Mouse (Mus musculus) midbrain, embryonic 13.5 days (tissue): ENCODE measurements at regions not wholly inside any gene's neighbourhood (a gene's known extent, or its start where the extent isn't known, plus 50 kb on each side); places are given as distances from the start of the nearest gene placed in this dataset.

Experiments
- ATAC-seq: fragments of 200-750 bp; cut with Nextera tagmentation; 2 replicates; pipeline ENCODE4 v1.8.0; 2017; ENCODE audit warnings: mild to moderate bottlenecking, moderate TSS enrichment, moderate library complexity
- H3K27ac ChIP-seq: fragments of 300-500 bp; sonication (generic); 2 replicates; pipeline ENCODE4 v1.5.1; 2015; ENCODE audit warnings: inconsistent platforms, mild to moderate bottlenecking, moderate library complexity
- H3K27me3 ChIP-seq: fragments of 300-500 bp; sonication (generic); 2 replicates; pipeline ENCODE4 v1.6.1; 2015; ENCODE audit warnings: mild to moderate bottlenecking, inconsistent platforms
- H3K36me3 ChIP-seq: fragments of 300-500 bp; sonication (generic); 2 replicates; pipeline ENCODE4 v1.6.1; 2015; ENCODE audit warnings: mild to moderate bottlenecking, inconsistent platforms
- H3K4me1 ChIP-seq: fragments of 300-500 bp; sonication (generic); replicated peaks from 2 replicates; pipeline ENCODE4 v1.6.1; 2015; ENCODE audit warnings: inconsistent platforms
- H3K4me2 ChIP-seq: fragments of 300-500 bp; sonication (generic); replicated peaks from 2 replicates; pipeline ENCODE4 v1.6.1; 2015; ENCODE audit warnings: moderate library complexity, mild to moderate bottlenecking, inconsistent platforms
- H3K4me3 ChIP-seq: fragments of 300-500 bp; sonication (generic); replicated peaks from 2 replicates; pipeline ENCODE4 v1.5.1; 2015; ENCODE audit warnings: mild to moderate bottlenecking, inconsistent platforms
- H3K9ac ChIP-seq: fragments of 300-500 bp; sonication (generic); replicated peaks from 2 replicates; pipeline ENCODE4 v1.6.1; 2015; ENCODE audit warnings: mild to moderate bottlenecking, inconsistent platforms
- H3K9me3 ChIP-seq: fragments of 300-500 bp; sonication (generic); 2 replicates; pipeline ENCODE4 v1.6.1; 2016; ENCODE audit warnings: mild to moderate bottlenecking, inconsistent platforms
- WGBS: fragments of 180-500 bp; shearing (Covaris S2); methylation state at CpG from one replicate; pipeline ENCODE4 v1.1.7; 2015; 5-methylcytosine and 5-hydroxymethylcytosine counted together

DNA sequence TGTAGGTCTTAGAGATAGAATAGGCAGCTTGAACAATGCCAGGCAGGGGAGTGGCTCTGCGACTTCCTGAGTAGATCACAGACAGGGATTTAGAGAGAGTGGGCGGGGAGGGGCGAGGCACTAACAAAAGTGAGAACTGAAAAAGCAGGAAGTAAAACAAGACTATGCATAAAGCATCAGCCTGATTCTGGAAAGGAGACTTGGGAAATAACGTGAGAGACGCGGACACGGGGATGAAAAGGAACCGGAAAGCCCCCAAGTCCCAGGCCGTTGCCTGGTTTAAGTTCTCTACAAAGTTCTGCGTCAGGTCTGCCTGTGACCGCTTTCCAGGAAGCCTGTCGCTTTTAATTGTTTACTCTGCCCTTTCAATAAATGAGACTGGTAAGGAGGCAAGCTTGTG, 86.3 kb downstream of the D16Ertd472e start:
- ATAC-seq, result no peak

DNA sequence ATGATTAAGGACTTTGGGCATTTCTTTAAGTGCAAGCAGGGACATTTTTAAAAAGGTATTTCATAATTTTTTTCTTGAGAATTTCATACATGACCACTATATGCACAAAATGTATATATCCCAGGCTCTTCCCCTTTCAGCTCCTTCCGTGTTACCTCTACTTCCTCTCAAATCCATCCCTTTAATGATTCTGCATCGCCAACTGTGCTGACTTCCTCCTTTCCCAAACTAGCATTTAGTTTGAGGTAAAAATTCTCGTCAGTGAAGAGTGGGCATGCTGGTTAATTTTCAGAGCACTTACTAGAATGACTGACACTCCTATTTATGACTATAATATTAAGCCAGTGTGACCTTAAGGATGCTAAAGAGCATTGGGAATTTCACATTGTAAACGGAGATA, 86.9 kb downstream of the D16Ertd472e start:
- Histone ChIP-seq H3K4me1 (peaks cover 10% of the 10 kb centered on the region), H3K27ac (no peak overlapping the region), H3K4me2 (no peak overlapping the region), H3K36me3 (no peaks in the 10 kb centered on the region), H3K9me3 (no peaks in the 10 kb centered on the region), H3K4me3 (no peak overlapping the region), H3K9ac (no peak overlapping the region), H3K27me3 (no peaks in the 10 kb centered on the region)
- ATAC-seq, result no peak
- WGBS, result 47% methylated on average over 4 of the region's 4 CpGs

More for the DNA sequence above, 86.3 kb downstream of the D16Ertd472e start:
- Histone ChIP-seq H3K9me3 (no peaks in the 10 kb centered on the region), H3K36me3 (no peaks in the 10 kb centered on the region), H3K4me3 (peak overlapping the region; percentile 16; the same call in 1 of the 2 replicates), H3K4me2 (peak overlapping the region; percentile 41), H3K9ac (peak overlapping the region; percentile 28; the same call in 1 of the 2 replicates), H3K4me1 (peaks cover 10% of the 10 kb centered on the region), H3K27me3 (no peaks in the 10 kb centered on the region), H3K27ac (no peak overlapping the region)
- WGBS, result 7% methylated on average over 12 of the region's 12 CpGs

DNA sequence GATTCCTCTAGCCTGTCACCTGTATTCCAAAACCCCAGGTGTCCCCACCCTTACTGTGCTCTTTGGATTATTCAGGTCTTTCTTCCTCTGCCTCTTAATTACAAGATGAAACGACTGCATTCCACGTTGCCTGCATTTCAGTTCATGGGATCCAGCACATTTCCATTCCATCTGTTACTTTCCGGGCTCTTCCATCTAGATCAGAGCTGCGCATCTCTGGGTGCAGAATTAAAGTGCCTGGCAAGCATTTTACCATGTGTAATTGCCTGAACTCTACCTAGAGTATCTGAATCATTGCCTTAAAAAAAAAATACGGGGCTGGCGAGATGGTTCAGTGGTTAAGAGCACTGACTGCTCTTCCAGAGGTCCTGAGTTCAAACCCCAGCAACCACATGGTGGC, 90.0 kb downstream of the D16Ertd472e start:
- no peaks in the 10 kb centered on the region for H3K36me3 ChIP-seq
- H3K4me3 ChIP-seq, result no peak overlapping the region
- H3K27ac ChIP-seq, result no peak overlapping the region
- H3K9ac ChIP-seq, result no peak overlapping the region
- H3K4me1 ChIP-seq, result peaks cover 10% of the 10 kb centered on the region
- 82% methylated on average over 6 of the region's 6 CpGs for WGBS
- no peak for ATAC-seq
- H3K27me3 ChIP-seq, result no peaks in the 10 kb centered on the region
- no peak overlapping the region for H3K4me2 ChIP-seq
- H3K9me3 ChIP-seq, result no peaks in the 10 kb centered on the region

DNA sequence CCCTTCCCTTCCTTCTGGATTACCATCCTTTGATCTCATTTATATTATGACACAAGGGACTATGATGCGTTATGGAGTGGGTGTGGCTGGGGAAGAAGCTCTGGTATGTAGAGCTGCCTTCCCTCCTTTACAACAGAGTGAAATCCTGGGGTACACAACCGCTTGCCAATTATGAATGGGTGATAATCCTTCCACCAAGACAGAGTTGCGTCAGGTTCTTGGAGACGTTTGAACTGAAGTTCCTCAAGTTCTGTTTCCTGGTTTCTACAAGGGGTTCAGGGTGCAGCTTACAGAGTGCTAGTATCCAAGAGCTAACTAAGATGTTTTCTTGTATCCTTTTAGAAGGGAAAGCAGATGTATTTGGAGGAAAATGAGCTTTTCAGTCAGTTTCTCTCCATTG, 92.2 kb downstream of the D16Ertd472e start:
- 83% methylated on average over 4 of the region's 4 CpGs for WGBS
- H3K4me3 ChIP-seq, result no peak overlapping the region
- H3K27me3 ChIP-seq, result no peaks in the 10 kb centered on the region
- H3K9me3 ChIP-seq, result no peaks in the 10 kb centered on the region
- no peak for ATAC-seq
- H3K9ac ChIP-seq, result no peak overlapping the region
- H3K27ac ChIP-seq, result no peak overlapping the region
- H3K36me3 ChIP-seq, result no peaks in the 10 kb centered on the region
- no peaks in the 10 kb centered on the region for H3K4me1 ChIP-seq
- no peak overlapping the region for H3K4me2 ChIP-seq

DNA sequence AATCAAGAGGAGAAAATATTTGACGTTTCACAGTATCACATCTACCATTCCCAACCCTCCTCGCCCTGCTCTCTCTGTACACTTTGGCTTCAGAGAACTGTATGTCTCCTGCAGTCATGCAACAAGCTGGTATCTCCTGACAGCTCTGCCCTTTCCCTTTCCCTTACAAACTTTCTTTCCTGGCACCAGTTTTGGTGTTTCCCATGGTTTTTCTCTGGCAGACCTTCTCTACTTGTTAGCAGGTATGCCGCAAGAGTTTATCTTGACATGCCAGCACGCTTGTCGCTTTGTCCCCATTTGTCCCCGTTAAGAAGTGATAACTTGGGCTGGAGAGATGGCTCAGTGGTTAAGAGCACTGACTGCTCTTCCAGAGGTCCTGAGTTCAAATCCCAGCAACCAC, 94.9 kb downstream of the D16Ertd472e start:
- no peak overlapping the region for H3K9ac ChIP-seq
- no peaks in the 10 kb centered on the region for H3K4me1 ChIP-seq
- 90% methylated on average over 6 of the region's 6 CpGs for WGBS
- no peak overlapping the region for H3K4me2 ChIP-seq
- H3K4me3 ChIP-seq, result no peak overlapping the region
- no peaks in the 10 kb centered on the region for H3K27me3 ChIP-seq
- H3K9me3 ChIP-seq, result no peaks in the 10 kb centered on the region
- no peak for ATAC-seq
- H3K36me3 ChIP-seq, result no peaks in the 10 kb centered on the region
- no peak overlapping the region for H3K27ac ChIP-seq

DNA sequence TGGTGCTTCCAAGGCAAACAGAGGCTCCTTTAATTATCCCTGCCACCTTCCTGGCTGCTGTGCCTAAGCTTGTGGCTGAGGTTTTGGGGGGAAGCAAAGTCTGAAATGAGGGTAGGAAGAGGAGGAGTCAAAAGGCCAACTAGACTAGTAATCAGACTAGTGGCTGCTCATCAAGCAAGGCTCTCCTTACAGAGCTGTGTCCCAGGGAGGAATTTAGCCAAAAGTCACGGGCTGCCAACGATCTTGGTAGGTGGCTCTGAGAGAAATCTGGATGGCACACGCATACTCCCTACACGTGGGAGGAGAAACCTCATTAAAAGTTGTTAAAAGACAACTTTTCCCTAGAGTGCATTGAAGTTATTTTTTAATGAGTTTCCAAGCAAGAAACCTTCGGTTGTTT, 95.4 kb downstream of the D16Ertd472e start:
- H3K9ac ChIP-seq, result no peak overlapping the region

DNA sequence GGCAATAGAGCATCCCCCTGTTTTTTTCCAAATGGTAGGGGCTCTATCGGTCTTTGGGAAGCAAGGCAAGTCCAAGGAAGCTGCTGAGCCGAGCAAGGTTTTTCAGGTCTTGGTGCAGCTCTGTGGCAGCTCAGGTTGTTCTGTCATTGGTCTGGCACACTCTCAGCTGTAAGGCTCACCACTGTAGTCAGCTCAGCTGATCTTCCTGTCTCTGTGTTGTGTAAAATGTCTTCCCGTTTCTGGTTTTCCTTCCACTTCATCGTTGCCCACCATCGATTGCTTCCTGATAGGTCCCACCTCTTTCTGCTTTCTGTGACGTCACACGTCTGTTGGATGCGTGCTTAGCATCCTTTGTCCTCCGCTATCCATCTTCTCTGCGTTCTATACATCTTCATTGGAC, 96.2 kb downstream of the D16Ertd472e start:
- H3K9ac ChIP-seq, result no peak overlapping the region
- H3K4me1 ChIP-seq, result no peaks in the 10 kb centered on the region
- no peak overlapping the region for H3K4me2 ChIP-seq
- H3K36me3 ChIP-seq, result no peaks in the 10 kb centered on the region
- ATAC-seq, result no peak
- H3K27ac ChIP-seq, result no peak overlapping the region
- WGBS, result 95% methylated on average over 10 of the region's 10 CpGs
- H3K27me3 ChIP-seq, result no peaks in the 10 kb centered on the region
- no peaks in the 10 kb centered on the region for H3K9me3 ChIP-seq
- no peak overlapping the region for H3K4me3 ChIP-seq

More for the DNA sequence above, 95.4 kb downstream of the D16Ertd472e start:
- H3K9me3 ChIP-seq, result no peaks in the 10 kb centered on the region
- H3K4me1 ChIP-seq, result no peaks in the 10 kb centered on the region
- no peak overlapping the region for H3K4me3 ChIP-seq
- H3K36me3 ChIP-seq, result no peaks in the 10 kb centered on the region
- 83% methylated on average over 5 of the region's 5 CpGs for WGBS
- H3K4me2 ChIP-seq, result no peak overlapping the region
- H3K27me3 ChIP-seq, result no peaks in the 10 kb centered on the region
- ATAC-seq, result no peak
- H3K27ac ChIP-seq, result no peak overlapping the region

DNA sequence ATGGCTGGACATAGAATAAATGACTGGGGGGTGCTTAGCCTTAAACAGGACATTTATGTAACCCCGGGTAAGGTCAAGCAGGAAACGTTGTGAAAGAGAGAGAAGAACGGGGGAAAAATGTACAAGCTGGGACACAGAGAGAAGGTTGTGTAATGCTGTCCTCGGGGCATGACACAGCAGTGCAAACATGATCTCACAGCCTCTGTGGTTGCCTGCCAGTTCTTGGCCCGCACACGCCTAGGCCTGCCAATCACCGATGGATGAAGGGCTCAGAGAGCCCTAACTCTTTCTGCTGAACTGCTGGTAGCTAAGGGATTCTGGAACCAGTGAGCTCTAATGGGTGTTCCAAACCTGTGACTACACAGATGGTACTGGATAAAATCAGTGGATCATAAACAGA, 96.5 kb upstream of the Btg3 start:
- Histone ChIP-seq H3K4me1 (no peaks in the 10 kb centered on the region), H3K27me3 (no peaks in the 10 kb centered on the region), H3K4me3 (no peak overlapping the region), H3K27ac (no peak overlapping the region), H3K9me3 (no peaks in the 10 kb centered on the region), H3K4me2 (no peak overlapping the region), H3K9ac (no peak overlapping the region), H3K36me3 (no peaks in the 10 kb centered on the region)
- no peak for ATAC-seq
- WGBS, result 88% methylated on average over 7 of the region's 7 CpGs

DNA sequence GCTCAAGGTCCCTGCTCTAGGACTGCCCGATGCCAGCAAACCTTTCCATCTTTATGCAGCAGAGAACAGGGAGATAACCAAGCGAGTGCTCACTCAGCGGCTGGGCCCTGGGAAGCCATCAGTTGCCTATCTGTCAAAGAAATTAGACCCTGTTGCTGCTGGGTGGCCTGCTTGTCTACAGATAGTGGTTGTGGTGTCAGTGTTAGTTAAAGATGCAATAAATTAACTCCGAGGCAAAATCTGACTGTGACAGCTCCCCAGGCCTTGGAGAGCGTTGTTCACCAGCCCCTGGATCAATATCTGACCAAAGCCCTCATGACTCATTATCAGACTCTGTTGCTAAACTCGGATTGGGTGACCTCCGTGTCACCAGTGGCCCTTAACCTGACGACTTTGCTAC, 83.0 kb upstream of the Btg3 start:
- no peaks in the 10 kb centered on the region for H3K9me3 ChIP-seq

DNA sequence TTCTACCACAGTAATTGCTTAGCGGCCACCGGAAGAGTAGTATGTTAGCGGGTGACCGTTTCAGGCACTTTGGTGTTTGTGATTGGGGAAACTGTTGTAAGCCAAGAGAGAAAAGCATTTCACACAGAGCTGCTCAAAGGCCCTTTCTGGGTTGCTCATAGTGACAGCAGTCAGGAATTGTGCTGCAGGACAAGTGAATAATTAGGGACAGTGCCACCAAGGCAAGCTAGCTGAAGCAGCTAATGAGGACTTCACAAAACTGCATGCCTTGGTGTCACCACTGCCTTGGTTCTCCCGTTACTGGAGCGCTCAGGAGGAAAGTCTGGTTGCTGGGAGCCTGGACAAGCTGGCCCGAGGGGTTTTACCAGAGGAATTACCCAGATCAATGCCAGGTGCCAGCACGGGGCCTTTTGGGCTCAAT, 80.7 kb upstream of the Btg3 start:
- no peaks in the 10 kb centered on the region for H3K27me3 ChIP-seq
- no peak overlapping the region for H3K4me2 ChIP-seq
- no peak overlapping the region for H3K4me3 ChIP-seq
- 75% methylated on average over 8 of the region's 8 CpGs for WGBS
- no peaks in the 10 kb centered on the region for H3K36me3 ChIP-seq
- H3K9me3 ChIP-seq, result no peaks in the 10 kb centered on the region
- H3K4me1 ChIP-seq, result no peaks in the 10 kb centered on the region
- peak; percentile 30; the same call in 1 of the 2 replicates for ATAC-seq
- H3K27ac ChIP-seq, result no peak overlapping the region
- no peak overlapping the region for H3K9ac ChIP-seq

More for the DNA sequence above, 83.0 kb upstream of the Btg3 start:
- Histone ChIP-seq H3K4me2 (no peak overlapping the region), H3K4me1 (no peaks in the 10 kb centered on the region), H3K4me3 (no peak overlapping the region), H3K27ac (no peak overlapping the region), H3K9ac (no peak overlapping the region), H3K36me3 (no peaks in the 10 kb centered on the region), H3K27me3 (no peaks in the 10 kb centered on the region)
- 81% methylated on average over 8 of the region's 8 CpGs for WGBS
- ATAC-seq, result no peak

DNA sequence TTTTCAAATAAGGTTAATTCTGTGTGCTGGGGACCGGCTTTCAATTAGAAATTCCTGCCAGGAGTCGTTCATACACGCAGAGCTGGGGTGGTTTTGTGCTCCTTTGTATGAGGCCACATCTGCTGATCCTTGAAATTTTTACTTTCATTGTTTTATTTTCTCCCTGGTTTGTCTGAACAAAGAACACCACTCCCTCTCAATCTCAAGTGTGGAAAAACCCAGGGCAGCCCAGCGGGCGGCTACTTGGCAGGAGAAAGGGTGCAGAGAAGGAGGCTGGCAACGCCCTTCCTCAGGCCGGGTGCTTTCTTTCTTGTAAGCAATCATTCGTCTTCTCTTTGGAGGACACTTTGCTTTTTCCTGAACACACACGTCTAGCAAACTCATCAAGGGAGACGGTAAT, 79.4 kb upstream of the Btg3 start:
- no peaks in the 10 kb centered on the region for H3K9me3 ChIP-seq
- WGBS, result 71% methylated on average over 10 of the region's 10 CpGs
- H3K4me2 ChIP-seq, result no peak overlapping the region
- H3K4me3 ChIP-seq, result no peak overlapping the region
- no peak overlapping the region for H3K27ac ChIP-seq
- H3K36me3 ChIP-seq, result no peaks in the 10 kb centered on the region
- no peaks in the 10 kb centered on the region for H3K4me1 ChIP-seq
- no peaks in the 10 kb centered on the region for H3K27me3 ChIP-seq
- no peak for ATAC-seq
- no peak overlapping the region for H3K9ac ChIP-seq

DNA sequence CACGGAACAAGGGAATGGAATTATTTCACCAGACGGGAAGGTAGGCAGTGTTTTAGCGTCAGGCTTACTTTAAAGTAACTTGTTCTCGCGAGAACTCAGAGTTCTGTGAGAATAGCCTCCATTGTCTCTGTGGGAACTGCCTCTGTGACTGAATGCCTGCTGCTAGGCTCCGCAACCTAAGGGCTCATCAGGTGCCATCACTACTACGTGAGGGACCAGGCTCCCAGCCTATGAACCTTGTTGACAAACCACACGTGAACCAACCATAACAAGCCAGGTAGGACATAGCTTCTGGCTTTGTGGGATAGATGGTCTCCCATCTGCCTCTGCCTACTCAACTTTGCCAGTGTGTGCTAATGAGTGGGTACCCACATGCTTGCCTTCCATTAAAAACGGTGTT, 77.5 kb upstream of the Btg3 start:
- no peaks in the 10 kb centered on the region for H3K9me3 ChIP-seq
- H3K27me3 ChIP-seq, result no peaks in the 10 kb centered on the region
- no peak overlapping the region for H3K4me3 ChIP-seq
- no peak overlapping the region for H3K9ac ChIP-seq
- WGBS, result 93% methylated on average over 9 of the region's 9 CpGs
- H3K27ac ChIP-seq, result no peak overlapping the region
- H3K4me1 ChIP-seq, result no peaks in the 10 kb centered on the region
- H3K4me2 ChIP-seq, result no peak overlapping the region
- no peak for ATAC-seq
- no peaks in the 10 kb centered on the region for H3K36me3 ChIP-seq

DNA sequence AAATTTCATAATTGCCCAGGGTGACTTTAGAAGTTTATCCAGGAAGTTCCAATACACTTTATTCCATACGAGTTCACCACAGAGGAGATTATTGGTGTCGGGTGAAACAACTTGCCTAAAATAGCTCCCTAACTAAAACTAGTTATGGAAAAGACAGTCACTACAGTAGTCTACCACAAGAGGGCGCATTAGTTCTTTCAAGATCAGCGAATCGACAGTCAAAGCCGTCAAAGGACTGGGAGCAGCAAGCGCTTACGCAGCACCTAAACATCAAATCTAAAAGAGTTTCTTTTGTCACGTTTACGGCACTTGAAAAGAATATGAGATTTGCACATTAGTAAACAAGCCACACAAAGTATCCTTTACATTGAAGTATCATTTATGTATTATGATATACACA, 75.3 kb upstream of the Btg3 start:
- no peak for ATAC-seq
- Histone ChIP-seq H3K36me3 (no peaks in the 10 kb centered on the region), H3K4me1 (no peaks in the 10 kb centered on the region), H3K27me3 (no peaks in the 10 kb centered on the region), H3K4me3 (no peak overlapping the region), H3K27ac (no peak overlapping the region), H3K9ac (no peak overlapping the region), H3K9me3 (0 out of 2 replicates have a peak, but pooled peaks cover 4% of the 10 kb centered on the region), H3K4me2 (no peak overlapping the region)
- WGBS, result 11% methylated on average over 10 of the region's 10 CpGs
